Mouse (Mus musculus) CH12.LX (cell line): ENCODE results near the gene Ech1.
A peak's percentile ranks its signal among the peaks of the same experiment; 100 is the strongest.

ENCODE experiments used
- CTCF ChIP-seq, 2 experiments: IDR thresholded peaks in 1 of 2; conservative IDR thresholded peaks in 1 of 2; 2 replicates each; pipeline ENCODE4 v1.5.1; 2011 to 2012; ENCODE audit warnings: low read depth in 2 of 2, low read length in 2 of 2, improper control_type of control experiment in 1 of 2, inconsistent platforms in 1 of 2, mild to moderate bottlenecking in 1 of 2, moderate library complexity in 1 of 2
- MAFK ChIP-seq: IDR thresholded peaks from 2 replicates; pipeline ENCODE4 v1.6.1; 2011; ENCODE audit warnings: low read length, improper control_type of control experiment; ENCODE audit not compliant: insufficient replicate concordance

DNA sequence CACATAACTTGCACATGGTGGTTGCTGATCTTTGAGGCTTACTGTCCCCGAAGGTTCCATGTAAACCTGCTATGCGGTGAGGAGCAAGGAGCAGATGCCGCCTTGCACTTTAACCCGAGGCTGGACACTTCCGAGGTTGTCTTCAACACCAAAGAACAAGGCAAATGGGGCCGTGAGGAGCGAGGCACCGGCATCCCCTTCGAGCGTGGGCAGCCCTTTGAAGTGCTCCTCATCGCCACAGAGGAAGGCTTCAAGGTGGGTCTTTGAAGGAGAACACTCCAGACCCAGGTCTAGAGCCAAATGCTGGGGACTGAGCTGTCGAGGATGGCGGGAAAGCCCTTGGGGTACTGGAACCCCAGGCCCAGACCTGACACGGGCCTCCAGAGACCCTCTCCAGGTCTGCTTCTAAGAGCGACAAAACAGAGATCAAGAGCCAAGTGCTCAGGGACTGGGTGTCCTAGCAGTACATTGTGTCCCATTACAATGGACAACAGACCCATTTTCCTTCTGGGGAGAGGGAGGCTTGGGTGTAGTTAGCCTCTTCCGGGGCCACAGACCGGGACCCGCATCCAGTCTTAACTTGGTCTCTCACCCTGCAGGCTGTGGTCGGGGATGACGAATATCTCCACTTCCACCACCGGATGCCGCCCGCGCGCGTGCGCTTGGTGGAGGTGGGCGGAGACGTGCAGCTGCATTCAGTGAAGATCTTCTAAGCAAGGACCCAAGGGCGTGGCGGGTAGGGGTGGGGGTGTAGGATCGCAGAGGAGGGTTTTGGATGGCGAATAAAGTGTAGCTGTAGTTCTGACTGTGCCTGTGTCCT, 40.7 kb downstream of the Ech1 start:
- peak in 1 of 2 experiments; percentile 20; a peak in 2 of 4 replicates for TF ChIP-seq CTCF (conservative IDR thresholded peaks at IDR 0.05 in 1 of 2, IDR thresholded peaks at IDR 0.05 in 1 of 2; ENCODE audit: low read depth in 2 of 2, low read length in 2 of 2)
- no peak for TF ChIP-seq MAFK
